Mouse (Mus musculus): Measurements from ENCODE around the gene Frmd4b. TPM values are rescaled to one million over a fixed set of nuclear protein-coding genes. Genes with fewer than 3 reads are reported as not detected.

Gene Frmd4b
- polyA plus RNA-seq, 2 experiments, result 5.7 to 6.4 TPM

DNA sequence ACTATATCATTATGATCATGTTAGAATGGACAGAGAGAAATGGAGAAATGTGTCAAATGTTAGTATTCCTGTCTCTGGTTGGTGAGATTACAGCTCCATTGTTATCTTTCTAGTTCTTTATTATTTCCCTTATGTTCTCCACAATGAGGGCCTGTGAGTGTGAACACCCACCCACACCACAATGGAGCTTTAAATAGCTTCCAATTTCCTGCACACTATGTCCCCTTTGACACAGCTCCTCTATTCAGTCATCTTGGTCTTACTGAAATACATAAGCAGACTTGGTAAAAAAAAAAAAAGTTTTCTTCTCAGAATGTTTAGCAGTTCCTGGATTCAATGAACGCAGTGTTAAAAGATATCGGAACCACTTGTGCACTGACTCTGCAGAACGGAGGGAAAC is 326.7 kb downstream of the Frmd4b start:
- no peak overlapping the region for H3K27ac ChIP-seq
- 28% methylated on average over 3 of the region's 3 CpGs for WGBS (ENCODE audit: insufficient replicate concordance)
- no peaks in the 10 kb centered on the region for H3K9me3 ChIP-seq (ENCODE audit: control insufficient read depth, low read length)
- DNase-seq (ENCODE audit: low read depth in 3 of 3, low spot score in 3 of 3) (no peak), ATAC-seq (ENCODE audit: insufficient read depth) (no peak)
- no peak overlapping the region for H3K4me3 ChIP-seq (ENCODE audit: insufficient read depth in 1 of 2, low read depth in 2 of 2, low read length in 2 of 2)
- no peak overlapping the region for H3K9ac ChIP-seq (replicated peaks)
- peaks cover 0 to 8% of the 10 kb centered on the region in 2 experiments; a peak in 1 of 4 replicates for H3K4me1 ChIP-seq (replicated peaks; ENCODE audit: control insufficient read depth in 2 of 2, insufficient read depth in 2 of 2, low read length in 1 of 2)
- H3K4me2 ChIP-seq (ENCODE audit: low read depth), result no peak overlapping the region
- no peak for TF ChIP-seq CTCF (IDR thresholded peaks at IDR 0.05; ENCODE audit: low read depth)
- TF ChIP-seq EP300 (IDR thresholded peaks at IDR 0.05; ENCODE audit: low read depth), result no peak
- no peaks in the 10 kb centered on the region for H3K36me3 ChIP-seq (replicated peaks; ENCODE audit: control insufficient read depth, insufficient read depth, low read depth)
- no peaks in the 10 kb centered on the region for H3K27me3 ChIP-seq (ENCODE audit: control insufficient read depth, insufficient read depth, low read length)

DNA sequence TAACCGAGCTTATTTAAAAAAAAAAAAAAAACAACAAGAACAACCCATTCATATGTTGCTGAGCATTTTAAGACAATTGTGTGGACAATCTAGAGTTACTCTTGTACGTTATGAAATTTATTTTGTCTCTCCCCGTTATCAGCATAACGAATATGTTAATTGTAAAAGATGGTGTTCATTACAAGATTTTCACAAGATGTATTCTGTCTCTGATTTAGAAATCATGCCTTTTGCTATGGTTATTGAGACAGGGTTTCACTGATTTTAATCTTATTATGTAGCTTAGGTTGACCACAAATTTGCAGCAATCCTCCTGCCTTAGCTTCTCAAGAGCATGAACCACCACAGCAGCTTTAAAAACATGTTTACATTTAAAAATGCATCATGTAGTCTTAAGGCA is 327.5 kb downstream of the Frmd4b start:
- Histone ChIP-seq H3K36me3 (replicated peaks; ENCODE audit: control insufficient read depth, insufficient read depth, low read depth) (no peaks in the 10 kb centered on the region), H3K4me1 (replicated peaks; ENCODE audit: control insufficient read depth in 2 of 2, insufficient read depth in 2 of 2, low read length in 1 of 2) (peaks cover 0 to 8% of the 10 kb centered on the region in 2 experiments; a peak in 1 of 4 replicates), H3K9me3 (ENCODE audit: control insufficient read depth, low read length) (no peaks in the 10 kb centered on the region), H3K4me2 (ENCODE audit: low read depth) (no peak overlapping the region), H3K27ac (no peak overlapping the region), H3K27me3 (ENCODE audit: control insufficient read depth, insufficient read depth, low read length) (no peaks in the 10 kb centered on the region), H3K4me3 (ENCODE audit: insufficient read depth in 1 of 2, low read depth in 2 of 2, low read length in 2 of 2) (no peak overlapping the region), H3K9ac (replicated peaks) (no peak overlapping the region)
- ATAC-seq (ENCODE audit: insufficient read depth) (no peak), DNase-seq (ENCODE audit: low read depth in 3 of 3, low spot score in 3 of 3) (no peak)
- 66% methylated on average over 4 of the region's 4 CpGs for WGBS (ENCODE audit: insufficient replicate concordance)
- no peak for TF ChIP-seq EP300 (IDR thresholded peaks at IDR 0.05; ENCODE audit: low read depth)
- TF ChIP-seq CTCF (IDR thresholded peaks at IDR 0.05; ENCODE audit: low read depth), result no peak

DNA sequence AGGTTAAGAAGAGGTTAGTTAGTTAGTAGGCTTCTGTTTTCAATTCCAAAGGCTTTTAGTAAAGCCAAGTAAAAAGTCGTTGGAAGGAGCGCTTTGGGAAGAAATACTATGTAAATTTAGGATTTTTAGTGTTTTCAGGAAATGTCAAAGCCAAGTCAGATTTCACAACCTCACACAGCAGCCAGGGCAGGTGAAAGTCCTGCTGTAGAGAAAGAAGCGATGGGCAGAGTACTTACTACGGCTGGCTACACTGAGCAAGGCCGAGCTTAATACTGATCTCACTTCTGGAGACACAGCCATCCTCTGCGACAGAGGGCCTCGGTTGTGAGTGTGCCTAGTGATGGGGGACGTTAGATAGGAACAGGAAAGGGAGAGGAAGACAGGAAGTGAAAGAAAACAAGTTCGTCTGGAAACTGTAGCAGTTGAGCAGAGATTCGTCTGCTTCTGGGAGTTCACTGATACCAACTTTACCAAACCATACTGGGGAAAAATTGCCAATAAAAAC is 328.0 kb downstream of the Frmd4b start:
- no peak overlapping the region for H3K4me3 ChIP-seq (ENCODE audit: insufficient read depth in 1 of 2, low read depth in 2 of 2, low read length in 2 of 2)
- H3K36me3 ChIP-seq (replicated peaks; ENCODE audit: control insufficient read depth, insufficient read depth, low read depth), result no peaks in the 10 kb centered on the region
- no peak overlapping the region for H3K4me2 ChIP-seq (ENCODE audit: low read depth)
- ATAC-seq (ENCODE audit: insufficient read depth) (no peak), DNase-seq (ENCODE audit: low read depth in 3 of 3, low spot score in 3 of 3) (no peak)
- WGBS (ENCODE audit: insufficient replicate concordance), result 24% methylated on average over 10 of the region's 10 CpGs
- TF ChIP-seq CTCF (IDR thresholded peaks at IDR 0.05; ENCODE audit: low read depth) (no peak), EP300 (IDR thresholded peaks at IDR 0.05; ENCODE audit: low read depth) (no peak)
- H3K9me3 ChIP-seq (ENCODE audit: control insufficient read depth, low read length), result no peaks in the 10 kb centered on the region
- H3K27me3 ChIP-seq (ENCODE audit: control insufficient read depth, insufficient read depth, low read length), result no peaks in the 10 kb centered on the region
- no peak overlapping the region for H3K9ac ChIP-seq (replicated peaks)
- peaks cover 0 to 8% of the 10 kb centered on the region in 2 experiments; a peak in 1 of 4 replicates for H3K4me1 ChIP-seq (replicated peaks; ENCODE audit: control insufficient read depth in 2 of 2, insufficient read depth in 2 of 2, low read length in 1 of 2)
- no peak overlapping the region for H3K27ac ChIP-seq

DNA sequence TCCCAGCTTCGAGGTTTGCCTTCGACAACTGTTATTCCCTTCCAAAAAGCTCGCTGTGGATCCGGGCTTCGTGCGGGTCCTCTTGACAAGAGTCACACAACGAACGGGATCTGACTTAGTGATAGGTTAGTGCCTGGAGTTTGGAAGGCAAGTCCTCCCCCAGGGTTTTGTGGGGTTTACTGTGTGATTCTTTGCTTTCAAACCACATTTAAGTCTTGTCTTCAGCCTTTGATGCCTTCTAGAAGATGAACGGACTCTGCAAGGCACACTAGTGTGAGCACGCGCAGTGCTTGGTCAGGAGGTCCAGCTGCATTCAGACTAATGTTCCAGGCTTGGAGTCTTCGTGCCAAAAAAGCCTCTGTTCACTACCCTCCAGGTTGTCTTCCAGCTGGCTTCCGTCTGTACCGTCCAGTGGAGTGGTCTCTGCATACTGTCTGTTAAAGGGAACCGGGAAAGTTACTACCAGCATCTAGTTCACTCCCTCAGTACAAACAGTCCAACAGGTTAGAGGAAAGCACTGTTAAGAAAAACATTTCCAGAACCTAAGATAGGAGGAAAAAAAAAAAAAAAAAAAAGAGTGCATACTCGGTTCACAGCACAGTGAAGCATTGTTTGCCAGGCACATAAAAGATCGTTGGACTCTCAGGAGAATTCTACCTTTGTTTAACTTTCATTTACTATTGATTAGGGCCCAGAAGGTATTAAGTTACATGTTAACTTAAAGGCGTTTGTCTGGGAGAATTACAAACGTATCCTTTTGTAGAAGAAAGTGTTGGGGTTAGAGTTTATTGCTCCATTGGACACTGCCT is 329.1 kb downstream of the Frmd4b start:
- H3K9me3 ChIP-seq (ENCODE audit: control insufficient read depth, low read length), result no peaks in the 10 kb centered on the region
- WGBS (ENCODE audit: insufficient replicate concordance), result 70% methylated on average over 19 of the region's 19 CpGs
- ATAC-seq (ENCODE audit: insufficient read depth) (no peak), DNase-seq (ENCODE audit: low read depth in 3 of 3, low spot score in 3 of 3) (no peak)
- no peak overlapping the region for H3K9ac ChIP-seq (replicated peaks)
- H3K27ac ChIP-seq, result no peak overlapping the region
- H3K27me3 ChIP-seq (ENCODE audit: control insufficient read depth, insufficient read depth, low read length), result no peaks in the 10 kb centered on the region
- H3K4me1 ChIP-seq (replicated peaks; ENCODE audit: control insufficient read depth in 2 of 2, insufficient read depth in 2 of 2, low read length in 1 of 2), result peaks cover 0 to 8% of the 10 kb centered on the region in 2 experiments; a peak in 1 of 4 replicates
- no peaks in the 10 kb centered on the region for H3K36me3 ChIP-seq (replicated peaks; ENCODE audit: control insufficient read depth, insufficient read depth, low read depth)
- no peak overlapping the region for H3K4me3 ChIP-seq (ENCODE audit: insufficient read depth in 1 of 2, low read depth in 2 of 2, low read length in 2 of 2)
- no peak overlapping the region for H3K4me2 ChIP-seq (ENCODE audit: low read depth)
- TF ChIP-seq CTCF (IDR thresholded peaks at IDR 0.05; ENCODE audit: low read depth), result no peak
- no peak for TF ChIP-seq EP300 (IDR thresholded peaks at IDR 0.05; ENCODE audit: low read depth)

DNA sequence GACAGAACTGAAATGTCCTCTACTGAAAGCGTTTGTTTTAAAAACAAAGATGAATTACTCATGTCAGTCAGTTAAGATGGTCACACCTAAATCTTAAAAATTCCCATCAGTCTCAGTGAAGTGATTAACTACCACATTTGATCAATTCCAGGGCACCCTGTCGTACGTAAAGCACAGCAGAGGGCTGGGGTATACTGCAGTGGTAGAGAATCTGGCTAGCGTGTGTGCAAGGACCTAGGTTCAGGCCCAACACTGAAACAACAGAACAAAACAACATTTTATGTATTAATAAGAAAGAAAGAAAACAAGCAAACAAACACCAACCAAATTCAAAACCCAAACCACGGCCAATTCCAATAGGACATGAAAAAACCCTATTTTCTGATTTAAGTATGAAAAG is 331.0 kb downstream of the Frmd4b start:
- TF ChIP-seq EP300 (IDR thresholded peaks at IDR 0.05; ENCODE audit: low read depth) (no peak), CTCF (IDR thresholded peaks at IDR 0.05; ENCODE audit: low read depth) (no peak)
- WGBS (ENCODE audit: insufficient replicate concordance), result 62% methylated on average over 5 of the region's 5 CpGs
- ATAC-seq (ENCODE audit: insufficient read depth), result no peak

More for the DNA sequence above, 331.0 kb downstream of the Frmd4b start:
- Histone ChIP-seq H3K9ac (replicated peaks) (no peak overlapping the region), H3K27me3 (ENCODE audit: control insufficient read depth, insufficient read depth, low read length) (no peaks in the 10 kb centered on the region), H3K4me2 (ENCODE audit: low read depth) (no peak overlapping the region), H3K9me3 (ENCODE audit: control insufficient read depth, low read length) (no peaks in the 10 kb centered on the region), H3K4me1 (replicated peaks; ENCODE audit: control insufficient read depth in 2 of 2, insufficient read depth in 2 of 2, low read length in 1 of 2) (peaks cover 0 to 1% of the 10 kb centered on the region in 2 experiments; a peak in 1 of 4 replicates), H3K27ac (no peak overlapping the region), H3K36me3 (replicated peaks; ENCODE audit: control insufficient read depth, insufficient read depth, low read depth) (no peaks in the 10 kb centered on the region), H3K4me3 (ENCODE audit: insufficient read depth in 1 of 2, low read depth in 2 of 2, low read length in 2 of 2) (no peak overlapping the region)
- DNase-seq (ENCODE audit: low read depth in 3 of 3, low spot score in 3 of 3), result no peak

Measured in liver, embryonic 14.5 days (tissue).